Mouse (Mus musculus) monocyte, adult 2 months (primary cell): ENCODE data around the gene Nr1h3.
"Not testable (repeated sequence)": the region's sequence is repeated elsewhere in the genome, so short reads cannot be mapped to it uniquely, and the experiment has no call there.

Experiments
- DNase-seq, 2 experiments: peaks; one replicate each; pipeline ENCODE4 v3.0.0; 2022; ENCODE audit warnings: low spot score in 2 of 2, low read depth in 1 of 2

Gene Nr1h3

GRCm38 (mm10) chr2:91202222-91202971, at the start of gene Nr1h3, which contains the start of gene Acp2:
Nr1h3 (minus strand) TSS chr2:91202834.
Acp2 (plus strand) TSS chr2:91202885.
- peak; percentile 81 to 92 for DNase-seq

GRCm38 (mm10) chr2:91252001-91252400, 49.4 kb upstream of the Nr1h3 start:
- DNase-seq = no peak

GRCm38 (mm10) chr2:91248366-91248765, 45.7 kb upstream of the Nr1h3 start:
- no peak for DNase-seq

GRCm38 (mm10) chr2:91244557-91245228, 42.1 kb upstream of the Nr1h3 start:
- no peak for DNase-seq

DNA sequence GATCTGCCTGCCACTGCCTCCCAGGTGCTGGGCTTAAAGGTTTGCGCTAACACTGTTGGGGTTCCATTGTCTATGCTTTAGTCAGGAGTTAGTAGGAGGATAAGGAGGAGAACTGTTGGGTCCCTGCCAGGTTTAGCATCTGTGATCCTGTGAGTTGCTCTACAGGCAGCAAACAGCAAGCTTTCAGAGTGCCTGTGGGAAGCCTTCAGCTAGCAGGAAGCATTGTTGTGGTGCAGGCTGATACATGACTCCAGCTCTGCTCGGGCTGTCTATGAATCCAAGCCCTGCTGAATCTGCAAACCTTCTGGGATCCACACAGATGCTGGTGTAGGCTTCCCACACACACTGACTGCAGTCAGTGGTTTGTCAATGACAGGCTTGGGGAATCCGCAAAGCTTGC, 40.8 kb upstream of the Nr1h3 start:
- no peak for DNase-seq

- no peak for DNase-seq
Observed at GRCm38 (mm10) chr2:91242547-91242946, 39.9 kb upstream of the Nr1h3 start.

DNA sequence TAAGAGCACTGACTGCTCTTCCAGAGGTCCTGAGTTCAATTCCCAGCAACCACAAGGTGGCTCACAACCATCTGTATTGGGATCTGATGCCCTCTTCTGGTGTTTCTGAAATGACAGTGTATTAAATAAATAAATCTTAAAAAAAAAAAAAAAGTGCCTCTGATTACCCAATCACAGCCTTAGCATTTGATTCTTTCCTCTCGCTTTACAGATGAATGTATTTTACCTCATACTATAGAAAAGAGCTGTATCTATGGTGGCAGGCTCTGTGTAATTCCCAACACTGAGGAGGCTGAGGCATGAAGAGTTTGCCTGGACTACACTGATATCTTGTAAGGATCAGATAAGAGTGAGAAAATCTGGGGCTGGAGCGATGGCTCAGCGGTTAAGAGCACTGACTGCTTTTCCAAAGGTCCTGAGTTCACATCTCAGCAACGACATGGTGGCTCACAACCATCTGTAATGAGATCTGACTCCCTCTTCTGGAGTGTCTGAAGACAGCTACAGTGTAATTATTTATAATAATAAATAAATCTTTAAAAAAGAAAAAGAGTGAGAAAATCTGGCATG, 35.0 kb upstream of the Nr1h3 start:
- not testable (repeated sequence) for DNase-seq

DNA sequence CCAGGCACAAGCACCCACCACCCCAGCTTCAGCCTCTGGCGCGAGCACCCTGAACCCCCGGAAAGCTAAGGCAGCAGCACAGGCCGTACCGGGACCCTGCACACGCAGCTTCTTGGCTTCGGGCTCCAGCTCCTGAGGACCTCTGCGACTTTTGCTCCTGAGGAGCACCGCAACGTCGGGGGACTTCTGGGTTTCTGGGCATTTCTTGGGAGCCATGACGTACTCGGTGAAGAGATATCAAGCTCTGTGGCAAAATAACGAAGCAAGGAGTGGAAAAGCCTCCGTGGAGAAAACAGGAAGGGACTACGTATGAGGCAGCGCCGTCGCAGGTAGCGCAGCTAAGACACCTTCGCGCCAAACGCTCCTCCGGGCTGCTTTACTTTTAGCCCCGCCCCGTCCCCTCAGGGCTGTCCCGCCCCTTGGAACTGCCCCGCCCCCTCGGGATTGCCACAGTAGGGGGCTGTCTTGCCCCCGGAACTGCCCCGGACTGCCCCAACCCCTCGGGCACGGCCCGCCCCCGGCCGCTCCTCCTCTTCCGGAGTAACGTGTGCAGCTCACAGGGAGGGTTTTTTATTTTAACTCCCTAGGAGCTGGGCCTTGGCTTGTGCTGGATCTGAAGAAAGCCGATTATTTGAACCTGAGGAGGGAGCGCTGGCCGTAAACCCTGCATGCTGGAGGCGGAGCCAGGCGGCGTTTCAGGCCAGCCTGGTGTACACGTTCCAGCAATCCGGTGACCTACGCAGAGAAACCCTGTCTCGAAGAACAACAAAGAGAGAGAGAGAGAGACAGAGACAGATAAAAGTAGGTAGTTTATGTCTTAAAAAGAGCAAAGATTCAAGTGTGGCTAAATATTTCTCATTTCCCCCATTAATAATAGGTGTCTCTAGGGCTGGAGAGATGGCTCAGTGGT, 34.2 kb upstream of the Nr1h3 start, which contains the start of gene Ddb2:
Gene Ddb2 (minus strand): TSS at position 382 of the 910 bp plus-strand sequence.
- peak; percentile 69 to 79 for DNase-seq

- DNase-seq = no peak
Observed at GRCm38 (mm10) chr2:91229735-91230134, 27.1 kb upstream of the Nr1h3 start.

GRCm38 (mm10) chr2:91223614-91224013, 21.0 kb upstream of the Nr1h3 start:
- DNase-seq = no peak

DNA sequence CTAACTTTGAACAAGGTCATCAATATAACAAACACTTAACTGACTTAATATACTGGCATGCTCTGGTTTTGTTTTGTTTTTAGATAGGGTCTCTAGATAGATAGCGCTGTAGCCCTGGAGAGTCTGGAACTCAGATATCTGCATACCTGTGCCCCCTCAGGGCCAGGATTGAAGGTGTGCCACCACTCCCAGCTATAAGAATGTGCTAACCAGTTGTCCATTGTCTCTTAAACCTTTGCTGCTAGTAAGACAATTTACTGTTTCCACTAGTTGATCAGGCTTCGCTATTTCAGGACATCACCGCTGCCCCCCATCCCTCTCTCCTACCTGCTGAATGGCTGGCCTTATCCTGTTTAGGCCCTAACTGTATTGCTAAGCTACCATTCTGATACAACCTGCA, 17.9 kb upstream of the Nr1h3 start:
- DNase-seq = no peak

DNA sequence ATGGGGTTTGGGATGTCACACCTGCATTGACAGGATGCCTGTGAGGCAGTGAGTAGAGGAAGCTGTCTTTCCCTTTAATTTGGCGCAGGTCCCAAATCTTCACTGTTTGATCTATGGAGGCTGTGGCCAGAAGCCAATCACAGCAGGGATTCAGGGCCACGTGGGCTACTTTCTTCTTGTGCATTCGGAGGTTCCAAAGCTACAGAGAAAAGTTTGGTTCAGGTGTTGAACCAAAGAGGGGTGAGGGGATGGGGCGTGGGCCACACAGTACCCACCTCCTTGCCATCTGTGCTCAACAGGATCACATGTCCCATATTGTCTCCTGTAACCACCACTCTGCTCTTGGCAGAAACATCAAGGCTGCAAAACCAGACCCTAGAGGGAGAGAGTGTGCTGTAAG, 14.4 kb upstream of the Nr1h3 start:
- no peak for DNase-seq

- no peak for DNase-seq
Observed at GRCm38 (mm10) chr2:91213311-91213710, 10.7 kb upstream of the Nr1h3 start.

- peak in 1 of 2 experiments; percentile 50 for DNase-seq
Observed at GRCm38 (mm10) chr2:91206254-91206775, 3.7 kb upstream of the Nr1h3 start.

DNA sequence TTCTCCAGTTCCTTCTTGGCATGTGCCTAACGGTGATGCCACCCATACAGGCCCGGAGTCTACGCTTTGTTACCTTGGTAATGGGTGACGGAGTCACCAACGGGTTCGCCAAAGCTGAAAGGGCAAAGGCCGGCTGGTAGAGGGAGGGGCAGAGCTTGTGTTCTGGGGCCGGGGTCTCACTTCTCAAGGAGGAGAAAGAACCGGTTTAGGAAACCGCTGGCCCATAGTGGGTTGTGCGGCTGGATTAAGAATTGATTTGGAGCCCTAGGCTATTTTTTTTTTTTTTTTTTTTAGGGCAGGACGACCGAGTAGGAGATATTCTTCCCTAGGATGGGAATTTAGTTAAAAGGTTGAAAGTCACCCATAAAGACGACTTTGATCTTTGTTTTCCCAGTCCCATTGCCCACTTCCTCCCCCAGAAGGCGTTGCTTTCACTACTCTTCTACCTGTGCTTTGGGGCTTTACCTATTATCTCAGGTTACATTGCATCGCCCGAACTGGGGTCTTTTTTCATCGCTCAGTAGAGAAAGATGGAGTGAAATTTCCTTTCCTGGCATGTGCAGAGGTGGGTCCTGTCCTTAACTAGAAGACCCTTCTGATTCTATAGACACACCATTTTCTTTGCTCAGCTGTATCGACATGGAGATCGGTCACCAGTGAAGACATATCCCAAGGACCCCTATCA, 480 bp upstream of the Nr1h3 start:
- no peak for DNase-seq

DNA sequence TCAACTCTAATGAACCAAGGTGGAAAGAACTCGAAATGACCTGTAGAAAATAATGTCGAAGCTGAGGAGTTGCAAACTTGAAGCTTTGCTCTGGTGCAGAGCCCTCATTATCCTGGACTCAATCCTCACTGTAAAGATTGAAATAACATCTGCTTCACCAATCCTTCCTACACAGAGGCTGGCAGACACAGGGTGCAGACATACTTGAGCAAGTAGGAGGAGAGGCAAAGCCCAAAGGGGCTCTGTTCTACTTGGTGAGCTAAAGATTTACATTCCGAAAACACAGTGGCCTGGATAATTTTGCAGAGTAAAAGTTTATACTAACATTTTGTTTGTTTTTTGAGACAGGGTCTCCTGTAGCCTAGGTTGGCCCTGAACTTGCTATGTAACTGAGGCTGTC, 3.7 kb downstream of the Nr1h3 start:
- DNase-seq = no peak

GRCm38 (mm10) chr2:91196577-91197001, 6.0 kb downstream of the Nr1h3 start:
- peak in 1 of 2 experiments; percentile 59 for DNase-seq

DNA sequence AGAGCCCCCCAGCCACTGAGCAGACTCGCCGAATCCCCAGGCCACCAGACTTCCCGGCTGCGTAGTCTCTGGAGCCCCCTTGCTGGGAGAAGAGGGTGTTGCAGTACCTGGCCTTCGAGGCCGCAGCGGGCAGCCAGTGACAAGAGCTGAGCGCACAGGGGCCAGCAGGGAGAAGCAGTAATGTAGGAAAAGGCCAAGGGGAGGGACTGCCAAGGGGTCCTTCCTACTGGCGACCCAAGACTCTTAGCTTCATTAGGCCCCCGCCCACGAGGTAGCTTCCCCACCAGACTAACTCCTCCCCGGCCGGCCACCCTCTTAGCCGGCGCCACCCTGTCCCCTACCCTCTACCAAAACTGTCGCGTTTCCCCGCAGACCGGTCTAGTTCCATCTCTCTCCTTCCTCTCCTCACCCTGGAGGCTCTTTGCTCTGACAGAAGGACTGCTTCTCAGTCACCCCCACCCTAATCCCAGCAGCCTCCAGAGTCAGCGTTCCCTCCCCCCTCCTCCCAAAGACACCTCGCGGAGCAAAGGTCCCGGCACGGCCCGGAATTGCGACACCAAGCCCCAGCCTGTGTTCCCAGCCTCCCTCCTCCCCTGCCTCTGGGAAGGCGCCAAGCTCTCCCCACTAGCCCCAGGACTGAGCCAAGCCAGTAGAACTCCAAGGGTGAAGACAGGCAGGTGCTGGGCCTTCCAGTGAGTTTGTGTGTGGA, 7.9 kb downstream of the Nr1h3 start:
- peak in 1 of 2 experiments; percentile 45 for DNase-seq

DNA sequence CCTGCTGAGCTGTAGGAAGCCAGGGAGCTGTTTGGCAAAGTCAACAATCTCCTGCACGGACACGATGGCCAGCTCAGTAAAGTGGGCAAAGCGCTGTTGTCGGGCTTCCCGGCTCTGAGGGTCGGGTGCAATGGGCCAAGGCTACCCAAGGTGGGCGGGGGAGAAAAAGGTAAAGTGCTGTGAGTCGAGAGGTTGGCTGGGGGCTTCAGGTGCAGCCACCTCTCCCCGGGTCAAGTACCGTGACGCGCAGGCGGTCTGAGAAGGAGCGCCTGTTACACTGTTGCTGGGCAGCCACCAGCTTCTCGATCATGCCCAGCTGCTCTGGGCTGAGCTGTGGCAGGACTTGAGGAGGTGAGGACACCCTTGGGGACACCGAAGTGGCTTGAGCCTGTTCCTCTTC, 12.1 kb downstream of the Nr1h3 start:
- DNase-seq = no peak

DNA sequence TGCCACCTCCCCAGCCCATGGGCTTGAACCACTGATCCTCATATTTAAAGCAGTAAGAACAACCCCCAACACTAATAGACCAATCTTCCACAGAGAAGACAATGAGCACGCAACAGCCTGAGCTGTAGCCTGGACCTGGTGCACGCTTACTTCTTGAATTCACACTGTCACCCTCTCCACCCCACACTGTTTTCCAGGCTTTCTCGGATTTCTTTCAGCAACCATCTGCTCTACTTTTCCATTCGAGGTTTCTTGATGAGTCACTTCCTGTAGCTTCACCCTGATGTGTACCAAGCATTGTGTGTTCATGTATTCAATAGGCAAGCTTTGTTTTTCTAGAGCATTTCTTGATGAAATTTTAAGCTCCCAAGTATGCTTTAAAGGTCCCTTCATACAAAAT, 15.2 kb downstream of the Nr1h3 start:
- DNase-seq = no peak
